Mouse (Mus musculus): Measurements from ENCODE around the gene Spata31d1a. TPM values are rescaled to one million over a fixed set of nuclear protein-coding genes. Genes with fewer than 3 reads are reported as not detected.
"Not testable (repeated sequence)": the region's sequence is repeated elsewhere in the genome, so short reads cannot be mapped to it uniquely, and the experiment has no call there.

Gene Spata31d1a
- polyA plus RNA-seq, 1 experiment from 2014 or later = 0.02 TPM

DNA sequence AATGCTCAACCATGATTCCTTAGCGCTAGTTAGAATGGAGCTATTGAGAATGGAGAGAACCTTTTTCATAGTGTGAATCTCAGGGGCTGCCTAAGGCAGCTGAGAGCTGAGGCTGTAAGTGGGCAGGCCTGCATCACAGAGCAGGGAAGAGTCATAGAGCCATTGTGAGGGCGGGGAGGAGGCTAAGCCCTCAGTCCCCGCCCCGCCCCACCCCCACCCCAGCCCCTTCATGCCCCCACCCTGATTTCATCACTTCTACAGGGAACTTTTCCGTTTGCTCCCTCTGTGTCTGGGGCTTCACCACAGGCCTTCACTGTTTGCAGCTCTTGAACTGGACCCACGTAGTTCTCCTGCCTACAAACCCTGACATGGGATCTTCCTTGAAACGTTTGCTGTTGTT is 21.5 kb upstream of the Spata31d1a start, which contains the start of gene Spata31d1d:
Gene Spata31d1d, minus strand, starts transcription at position 101 of the 400 bp plus-strand sequence.
- DNase-seq (ENCODE audit: low spot score) = no peak
- Histone ChIP-seq H3K27ac (replicated peaks) (no peak within 1 kb of the TSS), H3K4me3 (no peak within 1 kb of the TSS), H3K36me3 (replicated peaks) (no peaks in the 10 kb centered on the region), H3K9me3 (no peaks in the 10 kb centered on the region), H3K27me3 (replicated peaks; ENCODE audit: low read depth, poor library complexity, severe bottlenecking) (peaks cover 16% of the 10 kb centered on the region), H3K4me1 (peaks cover 11% of the 10 kb centered on the region)
- 42% methylated on average over 7 of the region's 7 CpGs for WGBS

DNA sequence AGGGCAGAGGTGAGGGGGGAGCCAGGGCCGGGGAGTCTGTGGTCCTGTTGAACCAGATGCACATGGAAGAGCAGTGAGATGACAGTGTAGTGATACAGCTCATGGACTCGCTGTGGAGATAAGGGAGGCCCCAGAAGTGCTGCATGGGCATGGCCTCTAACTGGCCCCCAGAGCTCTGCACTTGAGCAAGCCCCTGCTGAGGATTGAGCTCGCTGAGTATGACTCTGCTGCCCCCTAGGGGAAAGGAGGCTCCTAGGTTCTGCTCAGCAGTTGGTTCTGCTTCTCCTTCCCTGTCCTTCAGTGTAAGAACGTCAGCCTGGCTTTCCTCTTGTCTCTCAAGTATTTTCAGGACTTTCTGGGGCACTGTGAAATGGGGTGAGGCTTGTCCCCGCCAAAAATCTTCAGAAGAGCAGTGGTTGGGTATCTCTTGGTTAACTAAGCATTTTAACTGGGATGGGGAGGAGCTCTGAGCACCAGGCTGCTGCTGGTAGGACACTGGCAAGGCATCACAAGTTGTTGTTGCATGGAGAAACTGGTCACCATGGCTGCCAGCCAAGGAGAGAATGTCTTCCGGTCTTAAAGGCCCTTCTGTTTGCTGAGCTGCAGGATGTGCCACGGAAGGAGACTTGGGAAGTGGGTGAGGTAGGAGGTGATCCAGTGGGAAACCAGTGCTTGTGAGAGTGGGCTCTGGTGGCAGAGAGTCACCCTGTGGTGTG is 18.4 kb upstream of the Spata31d1a start:
- Histone ChIP-seq H3K27ac (replicated peaks) (no peak overlapping the region), H3K4me1 (peaks cover 16% of the 10 kb centered on the region), H3K27me3 (replicated peaks; ENCODE audit: low read depth, poor library complexity, severe bottlenecking) (peaks cover 25% of the 10 kb centered on the region), H3K9me3 (no peaks in the 10 kb centered on the region), H3K36me3 (replicated peaks) (no peaks in the 10 kb centered on the region), H3K4me3 (no peak overlapping the region)
- DNase-seq (ENCODE audit: low spot score) = peak; percentile 84
- 34% methylated on average over 7 of the region's 7 CpGs for WGBS

- Histone ChIP-seq H3K4me3 (peak overlapping the region; percentile 41), H3K4me1 (peaks cover 16% of the 10 kb centered on the region), H3K27ac (replicated peaks) (no peak overlapping the region), H3K36me3 (replicated peaks) (no peaks in the 10 kb centered on the region), H3K27me3 (replicated peaks; ENCODE audit: low read depth, poor library complexity, severe bottlenecking) (peaks cover 25% of the 10 kb centered on the region), H3K9me3 (no peaks in the 10 kb centered on the region)
- WGBS = 37% methylated on average over 29 of the region's 29 CpGs
- peak; percentile 12 for DNase-seq (ENCODE audit: low spot score)
Observed at GRCm38 (mm10) chr13:59726139-59726867, 16.2 kb upstream of the Spata31d1a start.

GRCm38 (mm10) chr13:59722089-59722488 is 12.0 kb upstream of the Spata31d1a start:
- not testable (repeated sequence) for H3K27ac ChIP-seq (replicated peaks); H3K36me3 ChIP-seq (replicated peaks); H3K4me3 ChIP-seq; H3K9me3 ChIP-seq; DNase-seq (ENCODE audit: low spot score)
- peaks cover 21% of the 10 kb centered on the region for H3K4me1 ChIP-seq
- H3K27me3 ChIP-seq (replicated peaks; ENCODE audit: low read depth, poor library complexity, severe bottlenecking) = peaks cover 14% of the 10 kb centered on the region
- WGBS = 79% methylated on average over 1 of the region's 1 CpGs

DNA sequence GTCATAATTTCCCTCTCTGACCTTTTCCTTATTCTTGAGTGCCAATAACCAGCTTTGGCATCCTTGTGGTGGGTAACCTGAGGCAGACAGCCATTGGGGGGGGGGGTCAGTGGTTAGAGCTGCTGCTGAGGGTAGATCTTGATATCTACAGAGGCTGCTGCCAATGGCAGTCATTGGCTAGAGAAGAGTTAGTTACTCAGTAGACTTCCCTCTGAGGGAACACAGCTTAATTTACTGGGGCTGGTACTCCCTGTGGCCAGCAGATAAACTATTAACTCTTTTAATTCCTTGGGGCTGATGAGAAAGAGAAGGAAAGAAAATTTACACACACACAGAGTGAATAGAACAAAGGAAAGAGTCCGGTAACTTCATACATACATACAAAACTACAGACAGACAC is 9.3 kb upstream of the Spata31d1a start:
- Histone ChIP-seq H3K27ac (replicated peaks) (no peak overlapping the region), H3K36me3 (replicated peaks) (no peaks in the 10 kb centered on the region), H3K4me3 (no peak overlapping the region), H3K27me3 (replicated peaks; ENCODE audit: low read depth, poor library complexity, severe bottlenecking) (no peaks in the 10 kb centered on the region; the same call in 1 of the 2 replicates), H3K9me3 (no peaks in the 10 kb centered on the region), H3K4me1 (peaks cover 11% of the 10 kb centered on the region)
- 89% methylated on average over 1 of the region's 1 CpGs for WGBS
- no peak for DNase-seq (ENCODE audit: low spot score)

GRCm38 (mm10) chr13:59718857-59719440 is 8.8 kb upstream of the Spata31d1a start:
- not testable (repeated sequence) for H3K9me3 ChIP-seq; DNase-seq (ENCODE audit: low spot score); H3K36me3 ChIP-seq (replicated peaks); H3K4me3 ChIP-seq; H3K4me1 ChIP-seq; H3K27me3 ChIP-seq (replicated peaks; ENCODE audit: low read depth, poor library complexity, severe bottlenecking); H3K27ac ChIP-seq (replicated peaks)
- WGBS = 39% methylated on average over 6 of the region's 6 CpGs

DNA sequence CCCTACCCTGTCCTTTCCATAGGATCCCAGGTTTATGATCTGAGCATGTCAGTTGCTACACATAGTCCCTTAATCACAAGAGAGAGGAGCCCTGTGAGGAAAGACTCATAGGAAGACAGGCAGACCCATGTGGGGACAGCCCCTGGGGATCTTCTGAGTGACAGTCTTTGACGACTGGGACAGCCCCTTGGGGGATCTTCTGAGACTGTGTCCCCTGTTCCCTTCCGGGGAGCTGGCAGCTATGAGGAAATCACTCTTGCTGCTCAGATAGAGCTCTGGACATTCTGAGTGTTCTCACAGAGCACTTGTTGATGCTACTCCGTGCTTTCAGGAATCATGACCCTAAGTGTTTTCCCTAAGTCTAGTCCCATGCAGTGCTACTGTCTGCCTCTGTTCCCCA is 3.6 kb upstream of the Spata31d1a start:
- no peak for DNase-seq (ENCODE audit: low spot score)
- 44% methylated on average over 3 of the region's 3 CpGs for WGBS
- Histone ChIP-seq H3K9me3 (no peaks in the 10 kb centered on the region), H3K4me1 (no peaks in the 10 kb centered on the region), H3K27me3 (replicated peaks; ENCODE audit: low read depth, poor library complexity, severe bottlenecking) (no peaks in the 10 kb centered on the region; the same call in 1 of the 2 replicates), H3K27ac (replicated peaks) (no peak overlapping the region), H3K36me3 (replicated peaks) (no peaks in the 10 kb centered on the region), H3K4me3 (no peak overlapping the region)

GRCm38 (mm10) chr13:59711984-59712383 is 1.9 kb upstream of the Spata31d1a start, which contains the start of gene Spata31d1b:
Gene Spata31d1b (plus strand): TSS chr13:59712284.
- not testable (repeated sequence) for H3K36me3 ChIP-seq (replicated peaks); H3K27me3 ChIP-seq (replicated peaks; ENCODE audit: low read depth, poor library complexity, severe bottlenecking); H3K27ac ChIP-seq (replicated peaks); H3K9me3 ChIP-seq; H3K4me3 ChIP-seq; H3K4me1 ChIP-seq; DNase-seq (ENCODE audit: low spot score)
- 67% methylated on average over 3 of the region's 3 CpGs for WGBS

DNA sequence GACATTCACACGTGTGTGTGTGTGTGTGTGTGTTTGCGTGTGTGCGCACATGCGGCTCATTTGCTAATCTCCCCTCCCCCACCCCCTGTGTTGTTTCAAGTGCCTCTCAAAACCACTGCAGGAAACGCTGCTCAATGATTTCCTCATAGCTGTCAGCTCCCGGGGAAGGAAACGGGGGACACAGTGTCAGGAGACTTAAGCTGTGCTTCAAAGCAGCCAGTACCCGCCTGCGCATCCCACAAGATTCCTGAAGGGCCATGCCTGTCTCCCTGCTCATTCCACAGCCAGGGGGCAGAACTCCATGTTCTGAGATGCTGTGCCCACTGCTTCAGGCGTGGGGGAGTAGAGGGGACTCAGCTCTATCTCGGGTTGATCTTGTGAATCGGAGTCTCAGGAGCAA is 5.6 kb downstream of the Spata31d1a start:
- no peak overlapping the region; the same call in 1 of the 2 replicates for H3K27ac ChIP-seq (replicated peaks)
- H3K27me3 ChIP-seq (replicated peaks; ENCODE audit: low read depth, poor library complexity, severe bottlenecking) = no peaks in the 10 kb centered on the region
- DNase-seq (ENCODE audit: low spot score) = peak; percentile 36
- H3K4me3 ChIP-seq = no peak overlapping the region
- WGBS = 57% methylated on average over 12 of the region's 12 CpGs
- peaks cover 24% of the 10 kb centered on the region for H3K4me1 ChIP-seq
- no peaks in the 10 kb centered on the region for H3K9me3 ChIP-seq
- no peaks in the 10 kb centered on the region for H3K36me3 ChIP-seq (replicated peaks)

GRCm38 (mm10) chr13:59703514-59703913 is 6.6 kb downstream of the Spata31d1a start:
- no peak for DNase-seq (ENCODE audit: low spot score)
- no peaks in the 10 kb centered on the region for H3K36me3 ChIP-seq (replicated peaks)
- H3K27ac ChIP-seq (replicated peaks) = no peak overlapping the region
- no peaks in the 10 kb centered on the region for H3K27me3 ChIP-seq (replicated peaks; ENCODE audit: low read depth, poor library complexity, severe bottlenecking)
- WGBS = 86% methylated on average over 12 of the region's 12 CpGs
- H3K9me3 ChIP-seq = no peaks in the 10 kb centered on the region
- no peak overlapping the region for H3K4me3 ChIP-seq
- H3K4me1 ChIP-seq = peaks cover 23% of the 10 kb centered on the region

DNA sequence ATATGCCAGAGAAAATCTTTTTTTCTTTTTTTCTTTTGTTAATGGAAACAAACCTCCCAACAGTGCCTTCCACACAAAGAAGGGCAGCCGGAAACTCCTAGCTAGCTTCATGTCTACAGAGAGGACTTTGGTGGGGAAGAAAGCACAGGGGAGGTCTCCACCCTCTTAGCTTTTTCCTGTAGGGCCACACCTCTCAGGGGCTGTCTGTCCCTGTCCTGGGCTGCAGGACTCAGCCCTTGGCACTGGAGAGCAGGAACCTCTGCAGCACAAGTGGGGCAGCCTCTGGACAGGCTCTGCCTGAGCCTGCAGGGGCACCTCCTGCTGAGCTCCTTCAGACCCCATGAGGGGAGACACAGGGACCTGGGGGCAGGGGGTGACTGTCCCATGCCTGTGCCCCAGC is 10.0 kb downstream of the Spata31d1a start:
- H3K27ac ChIP-seq (replicated peaks) = not testable (repeated sequence)

DNA sequence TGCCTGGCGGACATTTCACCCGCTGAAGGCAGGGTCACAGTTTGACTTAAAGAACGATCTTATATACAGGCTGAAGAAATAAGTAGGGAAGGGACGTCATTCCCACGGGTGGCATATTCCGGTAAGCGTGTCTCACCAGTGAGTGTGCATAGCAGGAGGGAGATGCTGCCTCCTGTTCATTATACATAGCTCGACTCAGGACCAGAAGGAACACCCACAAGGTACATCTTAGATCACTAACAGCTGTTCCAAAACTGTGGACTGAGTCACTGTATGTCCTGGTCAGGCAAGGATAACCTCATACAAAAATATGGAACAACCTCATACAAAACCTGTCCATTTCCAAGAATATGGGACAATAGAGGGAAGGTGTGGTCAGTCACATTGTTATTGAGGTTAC is 11.0 kb downstream of the Spata31d1a start:
- no peak for DNase-seq (ENCODE audit: low spot score)

More for the DNA sequence above, 10.0 kb downstream of the Spata31d1a start:
- H3K4me3 ChIP-seq; DNase-seq (ENCODE audit: low spot score); H3K27me3 ChIP-seq (replicated peaks; ENCODE audit: low read depth, poor library complexity, severe bottlenecking); H3K9me3 ChIP-seq; H3K36me3 ChIP-seq (replicated peaks): not testable (repeated sequence)
- H3K4me1 ChIP-seq = peaks cover 19% of the 10 kb centered on the region
- 55% methylated on average over 1 of the region's 1 CpGs for WGBS

More for the DNA sequence above, 11.0 kb downstream of the Spata31d1a start:
- WGBS = 93% methylated on average over 8 of the region's 8 CpGs
- Histone ChIP-seq H3K36me3 (replicated peaks) (no peaks in the 10 kb centered on the region), H3K27ac (replicated peaks) (no peak overlapping the region), H3K4me3 (no peak overlapping the region), H3K27me3 (replicated peaks; ENCODE audit: low read depth, poor library complexity, severe bottlenecking) (no peaks in the 10 kb centered on the region), H3K9me3 (no peaks in the 10 kb centered on the region), H3K4me1 (peaks cover 10% of the 10 kb centered on the region)

Measured in embryonic facial prominence, embryonic 10.5 days (tissue).